8 mouse cellular contexts compared by ENCODE assay signal in the genomic region with DNA sequence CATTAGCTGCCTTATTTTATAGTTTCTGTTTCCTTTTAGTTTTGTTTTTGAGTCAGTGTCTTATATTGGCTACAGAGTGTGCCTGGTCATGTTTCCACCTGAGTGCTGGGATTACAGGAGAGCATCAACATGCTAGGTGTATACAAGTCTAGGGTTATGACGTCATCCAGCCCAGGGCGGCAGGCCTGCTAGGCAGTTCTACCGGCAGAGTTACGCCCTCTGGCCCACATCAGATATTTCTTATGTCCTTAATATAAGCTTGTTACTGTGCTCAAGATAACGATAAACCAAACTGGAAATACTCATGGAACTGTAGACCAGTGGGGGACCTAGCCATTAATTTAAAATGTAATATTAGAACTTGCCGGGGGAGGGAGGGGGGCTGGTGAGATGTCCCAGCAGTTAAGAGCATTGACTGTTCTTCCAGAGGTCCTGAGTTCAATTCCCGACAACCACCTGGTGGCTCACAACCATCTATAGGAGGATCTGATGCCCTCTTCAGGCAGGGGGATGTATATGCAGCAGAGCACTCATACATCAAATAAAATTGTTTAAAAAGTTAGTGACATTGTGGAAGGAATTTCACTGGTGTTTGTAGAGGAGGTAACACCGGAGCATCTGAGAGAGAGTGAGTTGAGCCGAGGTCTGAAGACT. TPM values are rescaled to one million over a fixed set of nuclear protein-coding genes. Genes with fewer than 3 reads are reported as not detected.
DNase-seq lines count a peak whose midpoint lies in the region; ATAC-seq and TF ChIP-seq lines count a peak whose summit lies in the region.

No protein-coding gene starts in this region.

- peak overlapping the region; percentile 44 for H3K4me3 ChIP-seq in neural tube, embryonic 11.5 days (ENCODE audit: low read depth, low read length)
- peak overlapping the region; percentile 49; the same call in 1 of the 2 replicates for H3K4me3 ChIP-seq in midbrain, postnatal 0 days (ENCODE audit: low read depth, low read length)

- ATAC-seq in neural tube, embryonic 11.5 days (ENCODE audit: insufficient read depth, low FRiP score, low TSS enrichment): peak; percentile 28
- peak; percentile 53 for ATAC-seq in inflammation-experienced regulatory T-cells, adult 6 months
- ATAC-seq in midbrain, postnatal 0 days (ENCODE audit: low FRiP score): no peak

- H3K9ac ChIP-seq in neural tube, embryonic 11.5 days (ENCODE audit: low read length): peak overlapping the region; percentile 73
- no peak overlapping the region for H3K9ac ChIP-seq in midbrain, postnatal 0 days (replicated peaks; ENCODE audit: low read length, poor library complexity, severe bottlenecking)

- H3K9me3 ChIP-seq in neural tube, embryonic 11.5 days (ENCODE audit: control insufficient read depth, low read length): no peaks in the 10 kb centered on the region
- no peaks in the 10 kb centered on the region for H3K9me3 ChIP-seq in midbrain, postnatal 0 days (ENCODE audit: low read length)

- H3K27ac ChIP-seq in neural tube, embryonic 11.5 days (ENCODE audit: low read depth, low read length): no peak overlapping the region
- H3K27ac ChIP-seq in midbrain, postnatal 0 days (ENCODE audit: low read depth, low read length): no peak overlapping the region

- peak overlapping the region; percentile 84 for H3K4me2 ChIP-seq in neural tube, embryonic 11.5 days (ENCODE audit: low read depth)
- peak overlapping the region; percentile 98 for H3K4me2 ChIP-seq in midbrain, postnatal 0 days (ENCODE audit: low read depth, low read length, poor library complexity, severe bottlenecking)

- 66% methylated on average over 9 of the region's 9 CpGs for whole genome bisulfite sequencing in neural tube, embryonic 11.5 days
- WGBS in midbrain, postnatal 0 days: 63% methylated on average over 9 of the region's 9 CpGs

- TF ChIP-seq CTCF in midbrain, postnatal 0 days (IDR thresholded peaks at IDR 0.05): peak; percentile 41

- H3K4me1 ChIP-seq in neural tube, embryonic 11.5 days (ENCODE audit: control insufficient read depth, insufficient read depth, low read length): peaks cover 9% of the 10 kb centered on the region; the same call in 1 of the 2 replicates
- peaks cover 4% of the 10 kb centered on the region; the same call in 1 of the 2 replicates for H3K4me1 ChIP-seq in midbrain, postnatal 0 days (ENCODE audit: insufficient read depth, low read length)

- DNase-seq in neural tube, embryonic 11.5 days (ENCODE audit: low spot score): no peak
- no peak for DNase-seq in neural tube, embryonic 10.5 days (ENCODE audit: extremely low spot score, low spot score)
- DNase-seq in embryo, embryonic 10.5 days (ENCODE audit: low spot score): peak; percentile 47
- DNase-seq in midbrain, postnatal 0 days (ENCODE audit: low spot score): no peak
- DNase-seq in ovary, postnatal 14 days (ENCODE audit: low spot score): no peak
- no peak for DNase-seq in adrenal gland, postnatal 25 days
- DNase-seq in cerebellum, postnatal 36 days: no peak

- H3K27me3 ChIP-seq in neural tube, embryonic 11.5 days (ENCODE audit: control insufficient read depth, insufficient read depth, low read length): no peaks in the 10 kb centered on the region
- H3K27me3 ChIP-seq in midbrain, postnatal 0 days (ENCODE audit: insufficient read depth, low read length): no peaks in the 10 kb centered on the region

- no peaks in the 10 kb centered on the region for H3K36me3 ChIP-seq in neural tube, embryonic 11.5 days (ENCODE audit: control insufficient read depth, insufficient read depth, low read length)
- H3K36me3 ChIP-seq in midbrain, postnatal 0 days (ENCODE audit: insufficient read depth, low read length): no peaks in the 10 kb centered on the region

RNA-seq across cellular contexts. Expression of a gene that starts 1.3 kb away (rescaled TPM):
- 16.5 and 16.6 TPM in 2 replicates for polyA plus RNA-seq in neural tube, embryonic 11.5 days (2014; fragmentation: Nextera tagmentation; extraction: Ambion mirVana)
- 1 to 10 TPM; 3.2 to 8.4 (median 6.1) TPM for polyA plus RNA-seq in inflammation-experienced regulatory T-cells, adult 6 months (2017; shearing (Covaris generic))
- total RNA-seq in midbrain, postnatal 0 days (2014; rRNA removed): 1.2 and 4.4 TPM in 2 replicates
- 0.66 and 1.1 TPM in 2 replicates for polyA plus RNA-seq in midbrain, postnatal 0 days (2015; fragmentation: Nextera tagmentation; extraction: Ambion mirVana)
- 1.2 and 1.5 TPM in 2 replicates for total RNA-seq in adrenal gland, postnatal 25 days (2021)

RNA-seq across cellular contexts. Expression of a gene that starts 6.1 kb away (rescaled TPM):
- polyA plus RNA-seq in neural tube, embryonic 11.5 days (2014; fragmentation: Nextera tagmentation; extraction: Ambion mirVana): 0.50 and 1.1 TPM in 2 replicates
- not detected for polyA plus RNA-seq in inflammation-experienced regulatory T-cells, adult 6 months (2017; shearing (Covaris generic))
- 7.4 and 8.4 TPM in 2 replicates for total RNA-seq in midbrain, postnatal 0 days (2014; rRNA removed)
- polyA plus RNA-seq in midbrain, postnatal 0 days (2015; fragmentation: Nextera tagmentation; extraction: Ambion mirVana): 7.4 and 10.6 TPM in 2 replicates
- total RNA-seq in adrenal gland, postnatal 25 days (2021): 0.70 TPM in 1 of 2 replicates, not detected in the other
